In genomic region chr5:141553444-141553843, GRCm38 (mm10) we compare ENCODE assay signal across 16 mouse cellular contexts.
"Had no signal": no experiment of that assay in that cellular context is flagged by ENCODE, and none has a peak within 500 bp of the region (broad histone marks: within the 10 kb centered on the region; RNA-seq: fewer than 3 reads in every experiment).

No protein-coding gene starts in this region.

- H3K27me3 ChIP-seq: intestine, embryonic 15.5 days; liver, embryonic 15.5 days; neural tube, embryonic 13.5 days had no signal

- H3K4me3 ChIP-seq: intestine, embryonic 15.5 days; layer of hippocampus, adult 2 months; limb, embryonic 10.5 days; liver, embryonic 15.5 days; midbrain, embryonic 10.5 days; midbrain, embryonic 15.5 days; neural tube, embryonic 13.5 days had no signal

- H3K27ac ChIP-seq: intestine, embryonic 15.5 days; layer of hippocampus, adult 2 months; limb, embryonic 10.5 days; liver, embryonic 15.5 days; midbrain, embryonic 10.5 days; midbrain, embryonic 15.5 days; neural tube, embryonic 13.5 days had no signal

- H3K9ac ChIP-seq: intestine, embryonic 15.5 days; liver, embryonic 15.5 days; midbrain, embryonic 15.5 days; neural tube, embryonic 13.5 days had no signal

- DNase-seq: kidney, adult 2 months; kidney, postnatal 25 days; lung, adult 2 months; lung, postnatal 36 days; right cerebral cortex, adult 18-20 months; right cerebral cortex, postnatal 25 days; thymus, postnatal 4 days had no signal

- H3K4me2 ChIP-seq: intestine, embryonic 15.5 days; liver, embryonic 11.5 days; liver, embryonic 15.5 days; midbrain, embryonic 15.5 days; neural tube, embryonic 13.5 days had no signal

- H3K4me1 ChIP-seq: liver, embryonic 15.5 days had no signal

- H3K9me3 ChIP-seq: intestine, embryonic 15.5 days; limb, embryonic 10.5 days; liver, embryonic 15.5 days; midbrain, embryonic 10.5 days; midbrain, embryonic 15.5 days; neural tube, embryonic 13.5 days had no signal

- H3K36me3 ChIP-seq: intestine, embryonic 15.5 days; limb, embryonic 10.5 days; liver, embryonic 15.5 days; midbrain, embryonic 10.5 days; midbrain, embryonic 15.5 days; neural tube, embryonic 13.5 days had no signal

- ATAC-seq: intestine, embryonic 15.5 days; lung, postnatal 0 days; midbrain, embryonic 15.5 days had no signal
